Mouse (Mus musculus) heart, embryonic 10.5 days (tissue): ENCODE measurements around the gene Frmd4a. TPM values are rescaled to one million over a fixed set of nuclear protein-coding genes. Genes with fewer than 3 reads are reported as not detected.

ENCODE experiments used
- DNase-seq: peaks from one replicate; pipeline ENCODE4 v3.0.0-alpha.2; 2017; ENCODE audit warnings: low spot score
- H3K27ac ChIP-seq: fragments of 300-500 bp; sonication (generic); 2 replicates; pipeline ENCODE4 v1.5.1; 2016; ENCODE audit warnings: mild to moderate bottlenecking
- H3K27me3 ChIP-seq: fragments of 300-500 bp; sonication (generic); 2 replicates; pipeline ENCODE4 v1.6.1; 2016; ENCODE audit warnings: mild to moderate bottlenecking; ENCODE audit not compliant: poor library complexity, insufficient read depth, severe bottlenecking
- H3K36me3 ChIP-seq: fragments of 300-500 bp; sonication (generic); 2 replicates; pipeline ENCODE4 v1.6.1; 2016; ENCODE audit warnings: mild to moderate bottlenecking, moderate library complexity
- H3K4me1 ChIP-seq: fragments of 300-500 bp; sonication (generic); 2 replicates; pipeline ENCODE4 v1.6.1; 2016; ENCODE audit warnings: mild to moderate bottlenecking
- H3K4me3 ChIP-seq: fragments of 300-500 bp; sonication (generic); 2 replicates; pipeline ENCODE4 v1.5.1; 2016; ENCODE audit warnings: mild to moderate bottlenecking, moderate library complexity
- H3K9me3 ChIP-seq: fragments of 300-500 bp; sonication (generic); 2 replicates; pipeline ENCODE4 v1.6.1; 2016; ENCODE audit warnings: mild to moderate bottlenecking, moderate library complexity
- WGBS: fragments of 180-500 bp; shearing (Covaris S2); methylation state at CpG from one replicate; pipeline ENCODE4 v1.1.7; 2016; 5-methylcytosine and 5-hydroxymethylcytosine counted together
- polyA plus RNA-seq: library from polyadenylated mRNA; unstranded; fragments of >200 nt; fragmentation: Nextera tagmentation; extraction: Ambion mirVana; gene quantifications from 2 replicates; pipeline ENCODE4 v1.2.1, GENCODE M21; 2016

The Frmd4a gene
- polyA plus RNA-seq, 1 experiment from 2014 or later = 29.4 TPM

DNA sequence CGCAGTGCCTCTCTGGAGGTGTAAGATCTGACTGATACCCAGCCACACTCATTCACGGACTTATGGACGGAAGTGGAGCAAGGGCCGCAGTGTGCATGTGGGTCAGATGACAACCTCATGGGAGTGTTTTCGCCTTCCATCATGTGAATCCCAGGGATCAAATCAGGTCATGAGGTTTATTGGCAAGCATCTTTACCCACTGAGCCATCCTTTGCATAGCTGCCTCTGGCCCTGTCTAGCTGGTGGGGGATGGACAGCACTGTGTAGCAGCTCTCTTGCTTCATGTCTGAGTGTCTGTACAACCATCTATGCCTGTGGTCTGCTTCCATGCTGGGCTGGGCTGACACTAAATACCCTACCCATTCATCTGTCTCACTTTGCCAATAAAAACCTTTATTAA lies 443.4 kb downstream of the Frmd4a start:
- 74% methylated on average over 5 of the region's 5 CpGs for WGBS
- no peak for DNase-seq

DNA sequence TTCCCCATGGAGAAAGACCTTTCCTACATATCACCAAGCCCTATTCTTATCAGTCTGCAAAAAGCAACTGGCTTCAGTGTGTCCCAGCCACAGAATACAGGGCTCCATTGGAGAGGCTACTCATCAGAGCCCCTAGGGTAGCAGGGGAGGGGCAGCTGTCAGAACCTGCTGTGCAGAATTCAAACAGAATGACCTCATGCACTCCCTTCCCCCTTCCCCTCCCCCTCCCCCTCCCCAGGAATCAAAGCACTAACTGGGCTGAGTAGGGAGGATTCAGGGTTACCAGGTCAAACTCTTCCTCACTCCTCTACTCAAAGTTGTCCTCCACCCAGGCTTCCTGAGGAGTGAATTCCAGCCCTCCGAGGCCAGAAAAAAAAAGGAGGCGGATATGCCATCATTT lies 444.0 kb downstream of the Frmd4a start:
- WGBS = 9% methylated on average over 2 of the region's 2 CpGs
- Histone ChIP-seq H3K4me1 (peaks cover 60% of the 10 kb centered on the region), H3K4me3 (0 out of 2 replicates have a peak overlapping the region, but pooled peaks have one; percentile 3), H3K27me3 (no peaks in the 10 kb centered on the region), H3K27ac (peak overlapping the region; percentile 69), H3K36me3 (peaks cover 2% of the 10 kb centered on the region; the same call in 1 of the 2 replicates), H3K9me3 (no peaks in the 10 kb centered on the region)
- DNase-seq = no peak

More for the DNA sequence above, 443.4 kb downstream of the Frmd4a start:
- Histone ChIP-seq H3K4me3 (no peak overlapping the region), H3K4me1 (peaks cover 58% of the 10 kb centered on the region), H3K27ac (peak overlapping the region; percentile 11; the same call in 1 of the 2 replicates), H3K36me3 (peaks cover 2% of the 10 kb centered on the region; the same call in 1 of the 2 replicates), H3K9me3 (no peaks in the 10 kb centered on the region), H3K27me3 (no peaks in the 10 kb centered on the region)

DNA sequence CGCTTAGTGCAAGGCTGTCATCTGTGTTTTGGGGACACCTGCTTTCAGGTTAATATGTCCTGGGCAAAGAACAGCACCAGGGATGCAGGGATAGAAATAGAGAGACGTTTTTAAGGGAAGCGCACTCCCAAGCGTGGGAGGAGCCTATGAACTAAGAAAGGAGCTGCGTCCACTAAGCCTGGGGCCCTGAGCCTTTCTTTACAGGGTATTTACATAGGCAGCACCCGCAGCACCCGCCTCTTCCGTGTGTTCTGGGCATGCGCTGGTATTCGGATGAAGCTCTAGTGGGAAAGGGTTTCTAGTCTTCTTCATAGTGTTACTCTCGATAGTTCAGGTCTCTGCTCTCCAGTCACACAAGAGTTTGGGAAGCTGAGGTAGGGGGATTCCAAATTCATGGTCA lies 445.0 kb downstream of the Frmd4a start:
- Histone ChIP-seq H3K9me3 (no peaks in the 10 kb centered on the region), H3K4me3 (no peak overlapping the region), H3K36me3 (no peaks in the 10 kb centered on the region), H3K27ac (peak overlapping the region; percentile 62; the same call in 1 of the 2 replicates), H3K27me3 (no peaks in the 10 kb centered on the region), H3K4me1 (peaks cover 55% of the 10 kb centered on the region)
- no peak for DNase-seq
- 33% methylated on average over 11 of the region's 11 CpGs for WGBS

GRCm38 (mm10) chr2:4466084-4466483 lies 448.6 kb downstream of the Frmd4a start:
- DNase-seq = no peak
- 0 out of 2 replicates have a peak overlapping the region, but pooled peaks have one; percentile 47 for H3K27ac ChIP-seq
- no peaks in the 10 kb centered on the region for H3K27me3 ChIP-seq
- WGBS = 54% methylated on average over 3 of the region's 3 CpGs
- peaks cover 14% of the 10 kb centered on the region; the same call in 1 of the 2 replicates for H3K36me3 ChIP-seq
- H3K4me1 ChIP-seq = peaks cover 38% of the 10 kb centered on the region
- no peak overlapping the region for H3K4me3 ChIP-seq
- no peaks in the 10 kb centered on the region for H3K9me3 ChIP-seq

DNA sequence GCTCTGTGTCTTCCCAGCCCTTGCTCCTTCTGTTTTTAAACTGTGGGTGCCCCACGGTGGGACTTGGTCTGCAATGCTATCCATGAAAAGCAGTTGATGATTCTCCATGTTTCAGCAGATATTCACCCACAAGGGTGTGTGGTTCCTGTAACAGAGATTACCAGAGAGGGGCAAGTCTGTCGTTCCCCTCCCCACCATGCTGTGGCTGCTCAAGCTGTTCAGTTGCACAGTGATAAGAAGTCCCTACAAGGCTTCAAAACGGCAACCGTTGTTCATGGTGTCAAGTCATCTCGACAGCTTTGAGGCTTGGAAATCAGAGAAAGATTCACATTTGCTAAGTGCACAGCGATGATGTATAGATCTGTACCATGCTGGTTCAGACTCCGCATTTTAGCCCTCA lies 449.8 kb downstream of the Frmd4a start:
- Histone ChIP-seq H3K36me3 (peaks cover 14% of the 10 kb centered on the region; the same call in 1 of the 2 replicates), H3K27ac (no peak overlapping the region), H3K4me1 (peaks cover 26% of the 10 kb centered on the region), H3K4me3 (no peak overlapping the region), H3K9me3 (no peaks in the 10 kb centered on the region), H3K27me3 (no peaks in the 10 kb centered on the region)
- no peak for DNase-seq
- WGBS = 58% methylated on average over 7 of the region's 7 CpGs

- H3K4me3 ChIP-seq = no peak overlapping the region
- H3K36me3 ChIP-seq = peaks cover 17% of the 10 kb centered on the region; the same call in 1 of the 2 replicates
- no peak for DNase-seq
- WGBS = 74% methylated on average over 7 of the region's 7 CpGs
- no peaks in the 10 kb centered on the region for H3K27me3 ChIP-seq
- H3K9me3 ChIP-seq = no peaks in the 10 kb centered on the region
- H3K27ac ChIP-seq = no peak overlapping the region
- peaks cover 30% of the 10 kb centered on the region for H3K4me1 ChIP-seq
Measured at GRCm38 (mm10) chr2:4472760-4473480, 455.4 kb downstream of the Frmd4a start.

DNA sequence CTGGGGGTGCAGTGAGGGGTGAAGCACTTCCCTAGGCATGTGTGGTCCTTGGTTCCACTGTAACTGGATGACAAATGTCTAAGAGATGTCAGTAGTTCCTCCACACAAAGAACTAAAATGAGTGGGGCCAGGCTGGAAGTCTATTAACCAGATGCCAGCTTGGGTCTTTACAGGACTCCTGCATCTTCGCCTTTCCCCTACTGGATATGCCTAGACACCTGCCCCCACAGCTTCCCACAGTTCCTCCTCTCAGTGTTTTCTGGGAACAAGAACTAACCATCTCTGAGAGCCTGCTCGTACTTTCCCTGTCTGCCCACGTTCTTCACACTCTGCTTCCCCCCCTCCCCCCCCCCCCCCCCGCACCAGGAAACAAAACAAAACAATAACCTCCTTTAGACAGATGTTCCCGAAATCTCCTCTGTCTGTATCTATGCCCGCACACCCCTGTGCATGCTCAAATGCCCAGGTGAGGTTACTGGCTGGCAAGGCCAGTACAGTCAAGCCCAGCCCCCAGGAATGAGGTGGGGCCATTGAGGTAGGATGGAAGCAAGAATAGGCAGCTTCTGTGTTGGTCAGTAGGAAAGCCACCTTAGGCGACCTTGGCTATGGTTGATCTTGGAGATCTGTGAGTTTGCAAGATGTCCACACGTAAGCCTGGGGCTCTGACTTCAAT lies 456.5 kb downstream of the Frmd4a start:
- Histone ChIP-seq H3K27me3 (no peaks in the 10 kb centered on the region), H3K9me3 (no peaks in the 10 kb centered on the region), H3K27ac (peak overlapping the region; percentile 16; the same call in 1 of the 2 replicates), H3K4me1 (peaks cover 31% of the 10 kb centered on the region), H3K36me3 (peaks cover 9% of the 10 kb centered on the region; the same call in 1 of the 2 replicates), H3K4me3 (no peak overlapping the region)
- DNase-seq = no peak
- 74% methylated on average over 7 of the region's 8 CpGs for WGBS

GRCm38 (mm10) chr2:4474539-4474937 lies 457.0 kb downstream of the Frmd4a start:
- Histone ChIP-seq H3K27me3 (no peaks in the 10 kb centered on the region), H3K9me3 (no peaks in the 10 kb centered on the region), H3K4me1 (peaks cover 31% of the 10 kb centered on the region), H3K36me3 (peaks cover 9% of the 10 kb centered on the region; the same call in 1 of the 2 replicates), H3K4me3 (no peak overlapping the region), H3K27ac (no peak overlapping the region)
- no peak for DNase-seq

DNA sequence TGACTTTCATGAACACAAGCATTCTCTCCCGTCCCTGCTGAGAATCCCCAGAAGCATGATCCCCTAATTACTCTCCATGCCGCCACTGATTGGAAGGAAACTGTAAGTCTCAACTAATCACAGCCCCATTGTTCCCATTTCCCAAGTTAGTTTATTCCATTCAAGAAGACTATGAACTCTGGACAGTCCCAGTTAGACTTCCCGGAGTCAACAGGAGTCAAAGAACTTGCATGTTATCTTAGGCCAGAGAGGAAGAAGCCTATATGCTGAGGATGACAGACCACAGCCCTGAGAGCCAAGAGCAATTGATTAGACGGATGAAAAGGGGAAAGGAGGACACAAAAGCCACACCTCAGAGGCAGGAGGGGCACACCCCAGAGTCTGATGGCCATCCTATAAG lies 458.5 kb downstream of the Frmd4a start:
- H3K36me3 ChIP-seq = peaks cover 3% of the 10 kb centered on the region; the same call in 1 of the 2 replicates
- no peak for DNase-seq
- WGBS = 52% methylated on average over 4 of the region's 4 CpGs
- no peaks in the 10 kb centered on the region for H3K27me3 ChIP-seq
- H3K27ac ChIP-seq = peak overlapping the region; percentile 33; the same call in 1 of the 2 replicates
- H3K9me3 ChIP-seq = no peaks in the 10 kb centered on the region
- no peak overlapping the region for H3K4me3 ChIP-seq
- H3K4me1 ChIP-seq = peaks cover 36% of the 10 kb centered on the region

- DNase-seq = no peak
- peaks cover 3% of the 10 kb centered on the region; the same call in 1 of the 2 replicates for H3K36me3 ChIP-seq
Measured at GRCm38 (mm10) chr2:4476608-4477007, 459.1 kb downstream of the Frmd4a start.

DNA sequence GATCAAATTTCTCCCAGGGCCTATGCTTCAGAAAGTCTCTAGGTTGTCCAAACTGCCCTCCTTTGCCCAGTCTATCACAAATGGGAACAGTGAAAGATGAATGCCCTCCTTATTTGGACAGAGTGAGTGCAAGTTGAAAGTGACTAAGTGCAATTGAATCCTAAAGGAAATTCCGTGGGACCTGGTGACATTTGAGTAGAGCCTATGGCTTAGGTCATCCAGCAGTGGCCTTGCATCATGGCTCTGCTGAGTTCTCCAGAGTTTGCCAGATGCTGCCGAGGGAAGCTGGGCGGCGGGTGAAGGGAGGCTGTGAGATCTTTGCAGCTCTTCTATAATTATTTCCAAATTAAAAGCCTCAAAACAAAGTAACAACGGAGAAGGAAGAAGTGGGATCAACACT lies 459.8 kb downstream of the Frmd4a start:
- Histone ChIP-seq H3K4me3 (no peak overlapping the region), H3K4me1 (peaks cover 41% of the 10 kb centered on the region), H3K27me3 (no peaks in the 10 kb centered on the region), H3K27ac (no peak overlapping the region), H3K9me3 (no peaks in the 10 kb centered on the region), H3K36me3 (peaks cover 3% of the 10 kb centered on the region; the same call in 1 of the 2 replicates)
- WGBS = 64% methylated on average over 5 of the region's 5 CpGs
- DNase-seq = no peak

More at GRCm38 (mm10) chr2:4476608-4477007, 459.1 kb downstream of the Frmd4a start:
- no peaks in the 10 kb centered on the region for H3K27me3 ChIP-seq
- H3K4me3 ChIP-seq = no peak overlapping the region
- WGBS = 83% methylated on average over 5 of the region's 5 CpGs
- H3K27ac ChIP-seq = peak overlapping the region; percentile 33; the same call in 1 of the 2 replicates
- H3K9me3 ChIP-seq = no peaks in the 10 kb centered on the region
- peaks cover 41% of the 10 kb centered on the region for H3K4me1 ChIP-seq

- 72% methylated on average over 5 of the region's 5 CpGs for WGBS
- peaks cover 7% of the 10 kb centered on the region; the same call in 1 of the 2 replicates for H3K36me3 ChIP-seq
- no peaks in the 10 kb centered on the region for H3K27me3 ChIP-seq
- no peak for DNase-seq
- H3K4me3 ChIP-seq = no peak overlapping the region
- peaks cover 22% of the 10 kb centered on the region for H3K4me1 ChIP-seq
- no peak overlapping the region for H3K27ac ChIP-seq
- no peaks in the 10 kb centered on the region for H3K9me3 ChIP-seq
Measured at GRCm38 (mm10) chr2:4480180-4480579, 462.7 kb downstream of the Frmd4a start.

GRCm38 (mm10) chr2:4481154-4481553 lies 463.6 kb downstream of the Frmd4a start:
- no peak for DNase-seq
- 51% methylated on average over 11 of the region's 11 CpGs for WGBS
- peaks cover 6% of the 10 kb centered on the region; the same call in 1 of the 2 replicates for H3K36me3 ChIP-seq
- no peaks in the 10 kb centered on the region for H3K9me3 ChIP-seq
- no peak overlapping the region for H3K4me3 ChIP-seq
- H3K4me1 ChIP-seq = peaks cover 20% of the 10 kb centered on the region
- H3K27me3 ChIP-seq = no peaks in the 10 kb centered on the region
- H3K27ac ChIP-seq = no peak overlapping the region
